Mouse (Mus musculus) layer of hippocampus, adult 2 months (tissue): ENCODE measurements around the gene Tango2. TPM values are rescaled to one million over a fixed set of nuclear protein-coding genes. Genes with fewer than 3 reads are reported as not detected.

Experiments
- DNase-seq, 2 experiments: peaks; one replicate each; pipeline ENCODE4 v3.0.0; 2022; ENCODE audit warnings: low spot score in 2 of 2
- H3K27ac ChIP-seq: fragments of 200-600 bp; 2 replicates; pipeline ENCODE4 v1.8.1; 2022
- H3K4me3 ChIP-seq: fragments of 200-600 bp; 2 replicates; pipeline ENCODE4 v1.8.1; 2022; ENCODE audit warnings: mild to moderate bottlenecking
- CTCF ChIP-seq: fragments of 200-600 bp; conservative IDR thresholded peaks from 2 replicates; pipeline ENCODE4 v1.8.1; 2022; ENCODE audit warnings: antibody characterized with exemption, mild to moderate bottlenecking, moderate library complexity
- long read RNA-seq, 2 experiments: library from polyadenylated mRNA; stranded (forward); transcript quantifications; one replicate each; pipeline ENCODE4 v2.0.0; 2021; ENCODE audit warnings: borderline mapping rate in 2 of 2
- total RNA-seq, 2 experiments: library from RNA; stranded (reverse); gene quantifications; 2 replicates each; pipeline ENCODE4 v1.2.3; 2021

Tango2 gene
- total RNA-seq = 100 to 1,000 TPM; 128 to 130 TPM
- long read RNA-seq, experiment 1, transcript Tango2-201 (9 exons, 1,622 nt) = major isoform, 7 of 98 reads
- long read RNA-seq, experiment 1, partial matches to known transcripts = 7 of 98 reads
- long read RNA-seq, experiment 1, other reads (novel, unspliced or antisense) = 84 of 98 reads
- long read RNA-seq, experiment 2, transcript Tango2-201 (9 exons, 1,622 nt) = major isoform, 19 of 158 reads
- long read RNA-seq, experiment 2, partial matches to known transcripts = 16 of 158 reads
- long read RNA-seq, experiment 2, other reads (novel, unspliced or antisense) = 122 of 158 reads

DNA sequence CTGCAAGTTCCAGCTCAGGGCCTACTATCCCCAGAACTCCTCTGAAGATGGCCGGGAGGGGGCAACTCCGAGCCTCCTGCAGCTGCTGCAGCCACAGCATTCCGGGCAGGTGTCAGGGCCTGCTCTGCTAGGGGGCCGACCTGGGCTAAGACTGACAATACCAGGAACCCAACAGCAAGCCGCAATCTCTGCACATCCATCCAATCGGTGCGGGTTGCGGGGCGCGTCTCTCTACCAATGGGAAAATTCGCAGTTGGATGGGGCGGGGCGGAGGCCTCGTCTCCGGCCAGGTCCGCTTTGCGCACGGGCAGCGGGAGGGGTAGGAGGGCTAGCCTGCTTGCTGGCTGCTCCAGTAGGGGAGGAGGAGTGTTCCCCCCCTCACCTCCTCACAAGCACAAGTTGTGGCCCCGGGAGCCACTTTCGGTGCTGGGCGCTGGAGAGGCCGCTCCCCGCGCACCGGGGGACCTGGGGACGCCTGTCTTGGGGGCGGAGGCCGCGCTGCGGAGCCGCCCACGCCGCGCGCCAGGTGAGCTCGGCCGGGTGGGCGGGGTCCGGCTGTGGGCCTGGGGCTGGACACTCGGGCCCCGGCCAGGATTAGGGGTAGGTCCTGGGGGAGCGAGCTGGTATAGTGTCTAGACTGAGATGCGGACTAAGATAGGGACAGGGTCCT, at the start of gene Tango2, which contains the start of gene Arvcf:
Tango2 (minus strand) TSS at position 173 of the 670 bp plus-strand sequence.
Arvcf (plus strand) TSS at position 252 of the 670 bp plus-strand sequence.
- DNase-seq = peak; percentile 91 to 95
- peak within 1 kb of the TSS; percentile 89 for H3K27ac ChIP-seq
- peak; percentile 57 for TF ChIP-seq CTCF
- H3K4me3 ChIP-seq = peak within 1 kb of the TSS; percentile 73

DNA sequence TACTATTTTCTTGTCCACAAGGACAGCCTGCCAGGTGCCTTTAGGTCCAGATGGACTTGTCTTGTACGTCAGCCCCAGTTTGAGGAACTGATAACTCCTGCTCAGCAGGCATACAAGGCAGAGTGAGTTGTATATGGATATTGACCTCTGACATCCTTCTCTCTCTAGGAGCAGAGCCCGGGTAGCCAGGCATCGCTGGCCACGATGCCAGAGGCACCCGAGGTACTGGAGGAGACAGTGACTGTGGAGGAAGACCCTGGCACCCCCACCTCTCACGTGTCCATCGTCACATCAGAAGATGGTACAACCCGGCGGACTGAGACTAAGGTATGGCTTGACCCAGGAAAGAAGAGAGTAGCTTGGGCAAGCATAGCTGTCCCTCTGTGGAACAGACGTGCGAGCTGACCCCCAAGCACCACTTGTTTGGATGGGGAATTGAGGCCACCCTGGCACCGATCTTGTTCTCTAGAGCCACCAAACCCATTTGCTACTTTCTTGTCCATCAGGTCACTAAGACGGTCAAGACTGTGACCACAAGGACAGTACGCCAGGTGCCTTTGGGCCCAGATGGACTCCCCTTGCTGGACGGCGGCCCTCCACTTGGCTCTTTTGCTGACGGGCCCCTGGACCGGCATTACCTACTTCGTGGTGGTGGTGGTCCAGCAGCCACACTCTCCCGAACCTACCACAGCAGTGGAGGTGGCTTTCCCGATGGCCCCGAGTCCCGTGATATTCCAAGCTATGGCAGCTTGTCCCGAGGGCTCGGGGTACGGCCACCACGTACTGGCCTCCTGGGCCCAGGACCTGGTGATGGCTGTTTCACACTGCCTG, 49.1 kb upstream of the Tango2 start:
- TF ChIP-seq CTCF = no peak
- no peak for DNase-seq
- Histone ChIP-seq H3K4me3 (no peak overlapping the region), H3K27ac (peak overlapping the region; percentile 21; the same call in 1 of the 2 replicates)

DNA sequence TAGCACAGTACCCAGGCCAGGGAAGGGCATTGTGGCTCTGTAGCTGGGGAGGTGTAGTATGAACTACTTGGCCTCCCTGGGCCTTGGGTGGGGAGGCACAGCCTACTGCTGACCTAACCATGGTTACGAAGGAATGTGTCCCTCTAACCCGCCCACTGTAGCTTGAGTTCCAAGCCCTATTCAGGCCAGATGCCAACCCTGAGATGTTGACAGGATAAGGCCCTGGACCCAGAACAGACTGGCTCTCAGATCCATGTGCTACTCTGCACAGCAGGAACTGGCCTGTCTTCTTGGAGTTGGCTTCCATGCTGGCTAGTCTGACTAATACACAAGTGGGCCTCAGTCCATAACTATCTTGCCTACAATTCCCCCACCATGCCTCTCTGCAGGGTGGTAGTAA, 48.3 kb upstream of the Tango2 start:
- TF ChIP-seq CTCF = no peak
- peak overlapping the region; percentile 21; the same call in 1 of the 2 replicates for H3K27ac ChIP-seq
- no peak for DNase-seq
- H3K4me3 ChIP-seq = no peak overlapping the region

DNA sequence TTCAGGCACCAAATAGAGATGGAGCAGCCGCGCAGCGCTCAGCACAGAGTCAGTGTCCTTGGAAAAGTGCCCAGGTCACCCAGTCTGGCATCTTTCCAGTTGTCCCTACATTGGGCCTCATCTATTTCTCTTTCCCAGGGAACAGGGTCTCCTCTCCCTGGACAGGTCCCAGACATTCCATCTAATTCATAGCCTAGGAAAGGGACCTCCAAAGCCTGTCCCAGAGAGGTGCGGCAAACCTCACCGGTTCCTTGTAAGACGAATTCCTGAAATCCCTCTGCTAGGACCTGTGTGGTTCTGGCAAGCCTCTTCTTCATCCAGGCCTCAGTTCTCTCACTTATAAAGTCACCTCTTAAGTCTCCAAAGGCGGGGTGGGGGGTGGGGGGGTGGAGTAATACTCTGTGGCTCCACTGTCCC, 47.7 kb upstream of the Tango2 start:
- no peak for TF ChIP-seq CTCF
- DNase-seq = no peak
- peak overlapping the region; percentile 21; the same call in 1 of the 2 replicates for H3K27ac ChIP-seq
- H3K4me3 ChIP-seq = no peak overlapping the region

DNA sequence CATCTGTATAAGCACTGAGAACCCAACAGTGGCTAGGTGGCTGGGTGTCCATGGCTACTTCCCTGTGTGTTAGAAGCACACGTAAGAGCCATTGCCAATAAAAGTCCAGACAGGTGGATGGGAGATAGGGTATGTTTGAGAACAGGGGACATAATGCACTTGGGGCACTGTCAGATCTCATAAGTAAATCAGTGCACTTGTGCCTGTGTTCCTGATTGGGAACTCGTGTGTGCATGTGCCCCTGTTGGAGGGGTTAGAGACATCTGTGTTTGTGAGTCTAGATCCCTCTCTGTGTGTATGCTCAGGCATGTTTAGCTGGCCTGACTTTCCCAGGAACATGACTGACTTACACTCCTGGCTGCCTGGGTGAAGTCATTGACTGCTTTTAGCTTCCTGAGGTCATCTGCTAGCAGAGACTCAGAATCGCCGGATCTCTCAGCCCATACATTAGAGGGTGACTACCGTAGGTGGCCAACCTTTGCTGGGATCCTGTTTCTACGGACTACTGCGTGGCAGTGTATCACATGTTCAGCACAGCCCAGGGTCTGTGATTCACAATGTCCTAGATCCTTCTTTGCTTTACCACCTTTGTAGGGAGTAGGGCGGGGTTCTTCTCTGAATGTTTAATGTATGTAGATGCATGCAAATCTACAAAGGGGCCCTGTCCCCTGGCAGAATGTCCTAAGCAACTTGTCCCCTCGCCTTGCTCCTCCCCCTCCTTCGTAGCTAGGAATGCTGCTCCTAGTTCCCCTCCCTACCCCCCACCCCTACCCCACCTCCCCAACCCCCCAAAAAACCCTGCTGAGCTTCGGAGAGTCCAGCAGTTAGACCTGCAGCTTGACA, 47.1 kb upstream of the Tango2 start:
- no peak for DNase-seq
- TF ChIP-seq CTCF = no peak
- Histone ChIP-seq H3K4me3 (no peak overlapping the region), H3K27ac (peak overlapping the region; percentile 46; the same call in 1 of the 2 replicates)

DNA sequence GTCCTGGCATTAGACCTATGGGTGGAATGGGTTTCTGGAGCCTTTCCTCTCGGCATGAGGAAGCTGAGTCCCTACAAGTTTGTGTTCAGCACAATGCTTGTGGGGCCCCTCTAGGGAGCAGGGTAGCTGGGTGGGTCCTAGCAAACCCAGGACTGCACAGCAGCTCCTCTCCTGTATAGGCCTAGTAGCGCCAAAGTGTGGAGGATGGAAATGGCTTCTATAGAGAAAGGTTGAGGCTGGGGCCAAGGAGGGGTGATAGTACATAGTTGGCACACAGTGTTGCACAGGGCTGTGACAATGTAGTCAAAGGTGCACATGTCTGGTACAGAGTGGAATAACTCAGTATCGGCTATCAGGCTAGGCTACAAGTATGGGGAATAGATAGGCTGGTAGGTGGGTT, 46.2 kb upstream of the Tango2 start:
- no peak for TF ChIP-seq CTCF
- H3K4me3 ChIP-seq = no peak overlapping the region
- no peak for DNase-seq
- H3K27ac ChIP-seq = no peak overlapping the region

DNA sequence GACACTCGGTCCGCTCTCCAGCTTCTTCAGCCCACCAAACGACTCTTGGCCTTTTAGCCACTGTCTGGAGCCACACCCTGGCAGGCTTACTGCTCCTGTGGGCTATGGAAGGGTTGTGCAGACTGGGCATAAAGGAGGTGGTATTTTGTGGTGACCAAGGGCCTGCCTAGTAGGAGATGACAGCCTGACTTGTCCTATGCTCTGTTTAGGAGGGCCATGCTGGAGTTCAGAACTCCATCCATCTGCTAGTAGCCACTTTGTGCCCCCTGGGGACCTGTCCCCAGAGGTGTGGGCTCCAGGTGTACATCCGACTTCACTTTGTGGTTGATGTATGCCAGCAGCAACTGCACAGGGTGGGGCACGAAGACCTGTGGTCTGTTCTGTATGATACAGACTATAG, 45.7 kb upstream of the Tango2 start:
- 0 out of 2 replicates have a peak overlapping the region, but pooled peaks have one; percentile 82 for H3K27ac ChIP-seq
- H3K4me3 ChIP-seq = no peak overlapping the region; the same call in 1 of the 2 replicates
- no peak for DNase-seq
- TF ChIP-seq CTCF = no peak

DNA sequence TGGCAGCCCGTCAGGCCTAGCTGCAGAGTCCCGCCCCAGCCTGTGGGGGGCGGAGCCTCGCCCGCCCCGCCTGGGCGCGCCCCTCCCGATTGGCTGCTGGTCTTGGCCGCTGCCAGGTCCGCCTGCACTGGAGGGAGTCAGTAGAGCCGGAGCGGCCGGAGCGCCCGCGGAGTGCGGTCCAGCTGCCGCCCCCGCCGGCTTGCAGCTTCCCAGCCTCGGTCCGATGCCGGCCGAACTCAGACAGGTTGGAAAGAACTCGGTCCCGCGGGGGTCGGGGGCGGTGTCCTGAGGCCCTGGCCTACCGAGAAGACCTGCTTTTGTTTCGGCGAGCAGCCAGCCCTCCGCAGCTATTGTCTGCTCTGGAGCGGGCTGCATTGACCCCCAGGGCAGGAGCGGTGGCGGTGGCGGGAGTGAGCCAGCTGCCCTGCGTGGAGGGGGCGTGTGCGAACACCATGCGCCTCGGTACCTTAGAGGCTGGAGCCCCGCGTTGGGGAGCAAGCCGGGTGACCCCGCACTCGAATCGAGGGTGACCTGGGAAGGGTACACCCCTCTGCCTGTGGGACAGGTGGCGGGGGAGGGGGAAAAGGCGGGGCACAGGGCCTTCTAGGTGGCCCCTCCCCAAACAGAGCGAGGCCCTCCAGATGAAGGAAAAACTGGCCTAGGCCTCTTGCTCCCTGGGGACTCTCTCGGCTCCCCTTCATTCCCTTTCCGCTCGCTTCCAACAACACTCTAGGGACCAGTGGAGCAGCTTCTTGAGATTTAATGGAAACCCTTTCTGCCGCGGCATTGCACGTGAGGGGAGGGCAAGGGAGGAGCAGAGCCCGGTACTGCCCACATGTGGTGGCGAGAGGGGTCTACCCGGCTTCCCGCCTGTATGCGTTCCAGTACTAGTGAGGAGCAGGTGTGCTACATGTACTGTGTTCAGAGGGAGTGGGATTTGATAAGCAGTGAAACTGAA, 44.8 kb upstream of the Tango2 start:
- H3K27ac ChIP-seq = peak overlapping the region; percentile 82
- peak; percentile 65 to 76 for DNase-seq
- TF ChIP-seq CTCF = peak; percentile 64
- peak overlapping the region; percentile 73 for H3K4me3 ChIP-seq

DNA sequence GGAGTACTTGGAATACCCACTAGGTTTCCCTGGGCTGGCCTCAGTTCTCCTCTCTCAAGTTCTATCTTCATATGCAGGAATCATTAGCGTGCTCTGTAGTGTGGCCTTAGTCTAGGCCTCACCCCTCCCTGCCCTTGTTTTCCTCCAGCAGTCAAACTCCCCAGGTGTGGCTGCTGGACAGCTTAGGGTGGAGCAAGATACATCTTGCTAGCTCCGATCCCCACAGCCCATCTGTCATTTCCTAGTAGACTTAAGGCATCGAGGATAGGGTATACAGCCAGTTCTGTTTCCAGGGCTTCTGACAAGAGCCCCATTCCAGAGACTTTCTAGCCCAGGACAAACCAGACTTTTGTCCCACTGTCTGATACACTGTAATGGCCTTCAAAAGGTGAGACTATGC, 43.8 kb upstream of the Tango2 start:
- Histone ChIP-seq H3K27ac (no peak overlapping the region), H3K4me3 (no peak overlapping the region)
- no peak for TF ChIP-seq CTCF
- DNase-seq = no peak

DNA sequence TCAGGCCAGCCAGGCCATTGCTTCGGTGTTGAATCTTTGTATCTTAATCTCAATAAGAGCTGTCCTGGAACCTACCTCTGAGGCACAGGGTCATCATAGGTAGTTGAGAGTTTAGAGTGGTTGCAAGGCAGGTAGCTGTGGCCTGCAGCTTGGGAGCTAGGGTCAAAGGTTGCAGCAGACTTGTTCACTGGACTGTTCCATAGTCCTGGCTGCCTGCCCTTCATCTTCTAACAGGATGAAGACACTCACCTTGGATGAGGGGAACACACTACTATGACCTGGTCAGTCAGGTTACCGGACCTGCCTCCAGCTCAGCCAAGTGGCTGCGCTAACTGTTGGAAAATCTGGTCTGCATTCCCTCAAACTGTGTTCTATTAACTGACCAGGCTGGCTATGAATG, 43.2 kb upstream of the Tango2 start:
- no peak for DNase-seq
- TF ChIP-seq CTCF = no peak
- H3K27ac ChIP-seq = no peak overlapping the region

DNA sequence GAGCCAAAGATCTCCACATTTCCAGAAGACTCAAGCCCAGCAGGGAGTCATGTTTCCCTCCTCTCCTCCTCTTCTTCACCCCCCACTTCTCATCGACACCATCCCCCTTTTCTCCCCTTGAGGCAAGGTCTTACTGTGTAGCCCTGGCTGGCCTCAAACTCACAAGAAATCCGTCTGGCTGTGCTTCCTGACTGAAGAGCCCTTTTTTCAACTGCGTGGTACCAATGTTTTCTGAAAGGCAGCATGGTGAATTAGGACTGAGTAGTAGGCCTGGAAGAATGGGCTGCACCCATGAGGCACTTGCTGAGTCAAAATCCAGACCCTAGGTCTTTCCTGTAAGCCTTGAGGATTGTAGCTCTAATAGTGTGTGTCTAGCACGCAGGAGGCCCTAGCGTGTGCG, 42.5 kb upstream of the Tango2 start:
- TF ChIP-seq CTCF = no peak
- Histone ChIP-seq H3K4me3 (no peak overlapping the region), H3K27ac (no peak overlapping the region)
- no peak for DNase-seq

More for the DNA sequence above, 43.2 kb upstream of the Tango2 start:
- H3K4me3 ChIP-seq = no peak overlapping the region
